Mouse (Mus musculus): ENCODE measurements around the gene B3galt6. TPM values are rescaled to one million over a fixed set of nuclear protein-coding genes. Genes with fewer than 3 reads are reported as not detected.

Gene B3galt6
- polyA plus RNA-seq, 2 experiments = 11.3 to 18.8 TPM

GRCm38 (mm10) chr4:156013637-156014036, 21.2 kb upstream of the B3galt6 start, which contains the start of gene Tnfrsf4:
Tnfrsf4 (plus strand) TSS chr4:156013843.
- Histone ChIP-seq H3K9me3 (ENCODE audit: control insufficient read depth, low read length) (no peaks in the 10 kb centered on the region), H3K4me1 (ENCODE audit: control insufficient read depth, insufficient read depth, low read length) (no peaks in the 10 kb centered on the region), H3K4me3 (replicated peaks; ENCODE audit: low read length) (no peak within 1 kb of the TSS), H3K27ac (replicated peaks; ENCODE audit: low read depth, low read length) (no peak within 1 kb of the TSS), H3K36me3 (ENCODE audit: control insufficient read depth, insufficient read depth, low read length) (peaks cover 59% of the 10 kb centered on the region), H3K4me2 (replicated peaks; ENCODE audit: low read depth, low read length, severe bottlenecking) (no peak within 1 kb of the TSS), H3K9ac (ENCODE audit: low read depth, low read length, severe bottlenecking) (no peak within 1 kb of the TSS), H3K27me3 (ENCODE audit: control insufficient read depth, insufficient read depth, low read length) (no peaks in the 10 kb centered on the region)
- no peak for ATAC-seq (ENCODE audit: low FRiP score, low read depth)
- TF ChIP-seq POLR2A (IDR thresholded peaks at IDR 0.05; ENCODE audit: borderline replicate concordance, extremely low read depth, insufficient read depth, insufficient read length) = no peak
- WGBS = 83% methylated on average over 8 of the region's 8 CpGs
- DNase-seq (ENCODE audit: low spot score) = no peak

GRCm38 (mm10) chr4:156008369-156008768, 15.9 kb upstream of the B3galt6 start:
- 92% methylated on average over 4 of the region's 4 CpGs for WGBS
- peaks cover 91% of the 10 kb centered on the region for H3K36me3 ChIP-seq (ENCODE audit: control insufficient read depth, insufficient read depth, low read length)
- no peak for TF ChIP-seq POLR2A (IDR thresholded peaks at IDR 0.05; ENCODE audit: borderline replicate concordance, extremely low read depth, insufficient read depth, insufficient read length)
- no peaks in the 10 kb centered on the region for H3K9me3 ChIP-seq (ENCODE audit: control insufficient read depth, low read length)
- no peak overlapping the region for H3K4me3 ChIP-seq (replicated peaks; ENCODE audit: low read length)
- DNase-seq (ENCODE audit: low spot score) (no peak), ATAC-seq (ENCODE audit: low FRiP score, low read depth) (no peak)
- H3K9ac ChIP-seq (ENCODE audit: low read depth, low read length, severe bottlenecking) = no peak overlapping the region
- no peak overlapping the region for H3K4me2 ChIP-seq (replicated peaks; ENCODE audit: low read depth, low read length, severe bottlenecking)
- H3K27ac ChIP-seq (replicated peaks; ENCODE audit: low read depth, low read length) = no peak overlapping the region
- H3K4me1 ChIP-seq (ENCODE audit: control insufficient read depth, insufficient read depth, low read length) = no peaks in the 10 kb centered on the region
- no peaks in the 10 kb centered on the region for H3K27me3 ChIP-seq (ENCODE audit: control insufficient read depth, insufficient read depth, low read length)

- no peak for DNase-seq (ENCODE audit: low spot score)
- no peak overlapping the region for H3K9ac ChIP-seq (ENCODE audit: low read depth, low read length, severe bottlenecking)
- peaks cover 90% of the 10 kb centered on the region for H3K36me3 ChIP-seq (ENCODE audit: control insufficient read depth, insufficient read depth, low read length)
- ATAC-seq (ENCODE audit: low FRiP score, low read depth) = no peak
- no peak for TF ChIP-seq POLR2A (IDR thresholded peaks at IDR 0.05; ENCODE audit: borderline replicate concordance, extremely low read depth, insufficient read depth, insufficient read length)
- no peaks in the 10 kb centered on the region for H3K27me3 ChIP-seq (ENCODE audit: control insufficient read depth, insufficient read depth, low read length)
- no peak overlapping the region for H3K27ac ChIP-seq (replicated peaks; ENCODE audit: low read depth, low read length)
- 89% methylated on average over 3 of the region's 3 CpGs for WGBS
- no peaks in the 10 kb centered on the region for H3K9me3 ChIP-seq (ENCODE audit: control insufficient read depth, low read length)
- no peak overlapping the region for H3K4me3 ChIP-seq (replicated peaks; ENCODE audit: low read length)
- H3K4me1 ChIP-seq (ENCODE audit: control insufficient read depth, insufficient read depth, low read length) = no peaks in the 10 kb centered on the region
- no peak overlapping the region for H3K4me2 ChIP-seq (replicated peaks; ENCODE audit: low read depth, low read length, severe bottlenecking)
Observed at GRCm38 (mm10) chr4:156004109-156004508, 11.7 kb upstream of the B3galt6 start.

- H3K36me3 ChIP-seq (ENCODE audit: control insufficient read depth, insufficient read depth, low read length) = peaks cover 28% of the 10 kb centered on the region
- WGBS = 4% methylated on average over 15 of the region's 15 CpGs
- ATAC-seq (ENCODE audit: low FRiP score, low read depth) (no peak), DNase-seq (ENCODE audit: low spot score) (no peak)
- H3K4me3 ChIP-seq (replicated peaks; ENCODE audit: low read length) = peak overlapping the region; percentile 88
- no peaks in the 10 kb centered on the region for H3K27me3 ChIP-seq (ENCODE audit: control insufficient read depth, insufficient read depth, low read length)
- H3K4me2 ChIP-seq (replicated peaks; ENCODE audit: low read depth, low read length, severe bottlenecking) = peak overlapping the region; percentile 59
- H3K9ac ChIP-seq (ENCODE audit: low read depth, low read length, severe bottlenecking) = peak overlapping the region; percentile 88
- peaks cover 19% of the 10 kb centered on the region for H3K4me1 ChIP-seq (ENCODE audit: control insufficient read depth, insufficient read depth, low read length)
- H3K27ac ChIP-seq (replicated peaks; ENCODE audit: low read depth, low read length) = peak overlapping the region; percentile 86
- H3K9me3 ChIP-seq (ENCODE audit: control insufficient read depth, low read length) = no peaks in the 10 kb centered on the region
- TF ChIP-seq POLR2A (IDR thresholded peaks at IDR 0.05; ENCODE audit: borderline replicate concordance, extremely low read depth, insufficient read depth, insufficient read length) = no peak
Observed at GRCm38 (mm10) chr4:155993606-155994005, 1.2 kb upstream of the B3galt6 start.

- no peaks in the 10 kb centered on the region for H3K27me3 ChIP-seq (ENCODE audit: control insufficient read depth, insufficient read depth, low read length)
- TF ChIP-seq POLR2A (IDR thresholded peaks at IDR 0.05; ENCODE audit: borderline replicate concordance, extremely low read depth, insufficient read depth, insufficient read length) = peak; percentile 53; the same call in 1 of the 2 replicates
- peak overlapping the region; percentile 88 for H3K4me3 ChIP-seq (replicated peaks; ENCODE audit: low read length)
- no peaks in the 10 kb centered on the region for H3K9me3 ChIP-seq (ENCODE audit: control insufficient read depth, low read length)
- H3K27ac ChIP-seq (replicated peaks; ENCODE audit: low read depth, low read length) = peak overlapping the region; percentile 86
- H3K9ac ChIP-seq (ENCODE audit: low read depth, low read length, severe bottlenecking) = peak overlapping the region; percentile 88
- DNase-seq (ENCODE audit: low spot score) = peak; percentile 98
- peak; percentile 89 for ATAC-seq (ENCODE audit: low FRiP score, low read depth)
- peaks cover 23% of the 10 kb centered on the region for H3K36me3 ChIP-seq (ENCODE audit: control insufficient read depth, insufficient read depth, low read length)
- H3K4me1 ChIP-seq (ENCODE audit: control insufficient read depth, insufficient read depth, low read length) = peaks cover 19% of the 10 kb centered on the region
- under 1% methylated on average over 70 of the region's 70 CpGs for WGBS
- peak overlapping the region; percentile 59 for H3K4me2 ChIP-seq (replicated peaks; ENCODE audit: low read depth, low read length, severe bottlenecking)
Observed at GRCm38 (mm10) chr4:155992906-155993547, 578 bp upstream of the B3galt6 start.
